Mouse (Mus musculus): ENCODE results near the gene Fam219b.

DNA sequence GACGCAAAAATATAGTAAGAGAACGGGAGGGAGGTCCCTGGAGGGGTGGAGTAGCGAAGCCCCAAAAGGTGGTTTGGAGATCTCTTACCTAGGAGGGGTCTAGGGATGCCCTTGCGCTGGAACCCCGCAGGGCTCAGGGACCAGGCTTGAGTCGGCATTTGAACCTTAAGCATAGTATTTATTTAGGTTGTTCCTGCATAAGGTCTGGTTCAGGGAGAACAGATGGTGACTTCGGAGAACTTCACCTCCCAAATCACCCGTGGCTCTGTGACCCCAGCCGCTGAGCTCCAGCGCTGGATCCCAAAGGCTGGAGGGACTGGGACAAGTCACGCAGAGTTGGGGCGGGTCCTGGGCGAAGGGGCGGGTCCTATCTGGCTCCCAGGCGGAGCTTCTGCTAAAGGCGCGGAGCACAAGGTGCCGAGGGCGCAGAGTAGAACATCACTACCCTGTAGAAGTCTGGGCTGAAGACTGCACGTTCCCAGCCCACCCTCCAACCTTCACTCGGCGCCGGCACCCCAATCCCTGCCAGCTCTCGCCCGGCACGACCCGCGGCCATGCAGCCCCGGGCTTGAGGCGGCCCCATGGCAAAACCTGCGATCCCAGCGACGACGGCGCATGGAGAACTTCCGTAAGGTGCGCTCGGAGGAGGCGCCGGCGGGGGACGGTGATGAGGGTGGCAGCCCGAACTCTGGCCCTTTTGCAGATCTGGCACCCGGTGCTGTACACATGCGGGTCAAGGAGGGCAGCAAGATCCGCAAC lies 33.5 kb upstream of the Fam219b start, which contains the start of gene Rpp25:
- TF ChIP-seq POLR2A (IDR thresholded peaks at IDR 0.05; ENCODE audit: borderline replicate concordance, extremely low read depth, insufficient read depth, insufficient read length, poor library complexity, severe bottlenecking) (no peak), CTCF (IDR thresholded peaks at IDR 0.05; ENCODE audit: borderline replicate concordance, extremely low read depth, insufficient read depth, insufficient read length) (no peak)
